Mouse (Mus musculus) cerebellum, adult 2 months (tissue): ENCODE results near the gene Gm39115.

Source experiments
- CTCF ChIP-seq: fragments of 200-500 bp; IDR thresholded peaks from 2 replicates; pipeline ENCODE4 v1.5.1; 2011; ENCODE audit warnings: low read depth, mild to moderate bottlenecking, control low read depth, low read length, moderate library complexity, borderline replicate concordance; ENCODE audit not compliant: insufficient read depth
- POLR2A ChIP-seq: fragments of 200-500 bp; IDR thresholded peaks from 2 replicates; pipeline ENCODE4 v1.6.1; 2011; ENCODE audit warnings: low read length, control low read depth, borderline replicate concordance; ENCODE audit not compliant: insufficient read depth

GRCm38 (mm10) chr7:142091848-142092247, 44.0 kb downstream of the Gm39115 start:
- TF ChIP-seq CTCF (no peak), POLR2A (no peak)
